8 mouse cellular contexts compared by ENCODE assay signal in genomic region chr11:69366855-69367615, GRCm38 (mm10). TPM values are rescaled to one million over a fixed set of nuclear protein-coding genes. Genes with fewer than 3 reads are reported as not detected.
DNase-seq lines count a peak whose midpoint lies in the region; ATAC-seq and TF ChIP-seq lines count a peak whose summit lies in the region.

No protein-coding gene starts in this region.

- H3K4me1 ChIP-seq in erythroblast, embryonic 14.5 days (ENCODE audit: control insufficient read depth), result peaks cover 52% of the 10 kb centered on the region
- H3K4me1 ChIP-seq in bone marrow, adult 2 months (ENCODE audit: control insufficient read depth, insufficient read depth, low read length), result peaks cover 2% of the 10 kb centered on the region; the same call in 1 of the 2 replicates
- H3K4me1 ChIP-seq in heart, embryonic 11.5 days (ENCODE audit: control insufficient read depth, insufficient read depth, low read length), result peaks cover 44% of the 10 kb centered on the region
- H3K4me1 ChIP-seq in kidney, postnatal 0 days (replicated peaks; ENCODE audit: insufficient read depth, low read length), result peaks cover 38% of the 10 kb centered on the region
- peaks cover 60% of the 10 kb centered on the region for H3K4me1 ChIP-seq in midbrain, embryonic 12.5 days

- H3K36me3 ChIP-seq in erythroblast, embryonic 14.5 days (ENCODE audit: control insufficient read depth), result no peaks in the 10 kb centered on the region
- peaks cover 10% of the 10 kb centered on the region; the same call in 1 of the 2 replicates for H3K36me3 ChIP-seq in heart, embryonic 11.5 days (ENCODE audit: control insufficient read depth, insufficient read depth, low read length)
- peaks cover 8% of the 10 kb centered on the region; the same call in 1 of the 2 replicates for H3K36me3 ChIP-seq in kidney, postnatal 0 days (ENCODE audit: insufficient read depth, low read length)
- peaks cover 26% of the 10 kb centered on the region for H3K36me3 ChIP-seq in midbrain, embryonic 12.5 days

- peak; percentile 55 for DNase-seq in 3T3-L1 (ENCODE audit: low read depth, low spot score)
- DNase-seq in kidney, postnatal 0 days (ENCODE audit: low spot score), result peak; percentile 57
- peak; percentile 54 for DNase-seq in thymus, postnatal 25 days

- H3K4me2 ChIP-seq in heart, embryonic 11.5 days, result peak overlapping the region; percentile 91
- peak overlapping the region; percentile 89 for H3K4me2 ChIP-seq in kidney, postnatal 0 days (ENCODE audit: low read length)
- H3K4me2 ChIP-seq in midbrain, embryonic 12.5 days (replicated peaks), result peak overlapping the region; percentile 87

- TF ChIP-seq CTCF in bone marrow, adult 2 months (IDR thresholded peaks at IDR 0.05; ENCODE audit: control insufficient read depth, insufficient read depth, low read length), result no peak
- TF ChIP-seq CTCF in kidney, postnatal 0 days (IDR thresholded peaks at IDR 0.05; ENCODE audit: low read depth), result peak; percentile 22; the same call in 1 of the 2 replicates

- peak overlapping the region; percentile 9 for H3K27ac ChIP-seq in bone marrow, adult 2 months (ENCODE audit: control insufficient read depth, insufficient read depth, low read depth, low read length, poor library complexity)
- H3K27ac ChIP-seq in heart, embryonic 11.5 days (ENCODE audit: low read depth, low read length), result peak overlapping the region; percentile 98
- H3K27ac ChIP-seq in kidney, postnatal 0 days, result peak overlapping the region; percentile 100
- peak overlapping the region; percentile 100 for H3K27ac ChIP-seq in midbrain, embryonic 12.5 days (replicated peaks)

- ATAC-seq in erythroblast, adult 5-6 weeks (replicated peaks; ENCODE audit: low FRiP score, poor library complexity, severe bottlenecking), result no peak
- ATAC-seq in heart, embryonic 11.5 days (replicated peaks; ENCODE audit: insufficient number of reproducible peaks, low FRiP score, low TSS enrichment), result no peak
- no peak for ATAC-seq in kidney, postnatal 0 days (replicated peaks; ENCODE audit: low FRiP score, low read depth)
- no peak for ATAC-seq in midbrain, embryonic 12.5 days (ENCODE audit: low FRiP score, low read depth)

- peak overlapping the region; percentile 36 for H3K4me3 ChIP-seq in erythroblast, embryonic 14.5 days (replicated peaks)
- no peak overlapping the region for H3K4me3 ChIP-seq in bone marrow, adult 2 months (replicated peaks; ENCODE audit: control insufficient read depth, low read depth, low read length)
- H3K4me3 ChIP-seq in heart, embryonic 11.5 days (ENCODE audit: low read depth, low read length), result peak overlapping the region; percentile 94
- H3K4me3 ChIP-seq in kidney, postnatal 0 days (replicated peaks; ENCODE audit: low read depth, low read length), result peak overlapping the region; percentile 99
- H3K4me3 ChIP-seq in midbrain, embryonic 12.5 days, result peak overlapping the region; percentile 98

- peaks cover 7% of the 10 kb centered on the region; the same call in 1 of the 2 replicates for H3K9me3 ChIP-seq in erythroblast, embryonic 14.5 days (ENCODE audit: control insufficient read depth, low read length)
- H3K9me3 ChIP-seq in heart, embryonic 11.5 days (replicated peaks; ENCODE audit: control insufficient read depth, low read length), result no peaks in the 10 kb centered on the region
- no peaks in the 10 kb centered on the region for H3K9me3 ChIP-seq in kidney, postnatal 0 days (replicated peaks; ENCODE audit: low read length)
- H3K9me3 ChIP-seq in midbrain, embryonic 12.5 days, result no peaks in the 10 kb centered on the region

- H3K9ac ChIP-seq in heart, embryonic 11.5 days (ENCODE audit: low read depth, low read length), result peak overlapping the region; percentile 98
- H3K9ac ChIP-seq in kidney, postnatal 0 days (ENCODE audit: low read depth, low read length), result peak overlapping the region; percentile 100
- peak overlapping the region; percentile 99 for H3K9ac ChIP-seq in midbrain, embryonic 12.5 days (replicated peaks)

- no peak for TF ChIP-seq POLR2A in bone marrow, adult 2 months (IDR thresholded peaks at IDR 0.05; ENCODE audit: borderline replicate concordance, control insufficient read depth, low read depth, low read length)

- WGBS in bone marrow, adult 2 months, result under 1% methylated on average over 22 of the region's 22 CpGs
- WGBS in heart, embryonic 11.5 days (ENCODE audit: insufficient replicate concordance), result under 1% methylated on average over 22 of the region's 22 CpGs
- WGBS in kidney, postnatal 0 days, result 1% methylated on average over 22 of the region's 22 CpGs
- under 1% methylated on average over 22 of the region's 22 CpGs for WGBS in midbrain, embryonic 12.5 days

- H3K27me3 ChIP-seq in erythroblast, embryonic 14.5 days (ENCODE audit: control insufficient read depth), result peaks cover 80% of the 10 kb centered on the region
- no peaks in the 10 kb centered on the region for H3K27me3 ChIP-seq in heart, embryonic 11.5 days (ENCODE audit: control insufficient read depth, insufficient read depth, low read length)
- H3K27me3 ChIP-seq in kidney, postnatal 0 days (ENCODE audit: insufficient read depth, low read length), result no peaks in the 10 kb centered on the region
- no peaks in the 10 kb centered on the region for H3K27me3 ChIP-seq in midbrain, embryonic 12.5 days

RNA-seq across cellular contexts. Expression of gene Chd3, which starts 2.2 kb away (rescaled TPM):
- polyA plus RNA-seq in erythroblast, embryonic 14.5 days (2012), result 1.1 and 1.8 TPM in 2 replicates
- 7.9 and 9.8 TPM in 2 replicates for total RNA-seq in erythroblast, adult 5-6 weeks (2015; ENCODE audit: low replicate concordance)
- 16.8 and 18.5 TPM in 2 replicates for total RNA-seq in erythroblast, adult 5-6 weeks (2017; ENCODE audit: low replicate concordance)
- polyA plus RNA-seq in bone marrow, adult 2 months (2011; ENCODE audit: insufficient read depth, insufficient read length, low replicate concordance, missing spikeins), result 49.6 and 54.5 TPM in 2 replicates
- 15.5 and 21.8 TPM in 2 replicates for polyA plus RNA-seq in heart, embryonic 11.5 days (2014; fragmentation: Nextera tagmentation; extraction: Ambion mirVana)
- 38.0 and 42.3 TPM in 2 replicates for polyA plus RNA-seq in kidney, postnatal 0 days (2015; fragmentation: Nextera tagmentation; extraction: Ambion mirVana)
- polyA plus RNA-seq in midbrain, embryonic 12.5 days (2016; fragmentation: Nextera tagmentation; extraction: Ambion mirVana), result 78.7 and 88.5 TPM in 2 replicates

RNA-seq across cellular contexts. Expression of gene Rnf227, which starts 26.8 kb away (rescaled TPM):
- polyA plus RNA-seq in erythroblast, embryonic 14.5 days (2012), result 0.06 TPM in 1 of 2 replicates, not detected in the other
- total RNA-seq in erythroblast, adult 5-6 weeks (2015; ENCODE audit: low replicate concordance), result 1.7 and 15.2 TPM in 2 replicates
- total RNA-seq in erythroblast, adult 5-6 weeks (2017; ENCODE audit: low replicate concordance), result 0.70 and 3.2 TPM in 2 replicates
- 1.7 TPM in 1 of 2 replicates, not detected in the other for polyA plus RNA-seq in bone marrow, adult 2 months (2011; ENCODE audit: insufficient read depth, insufficient read length, low replicate concordance, missing spikeins)
- 7.8 and 8.6 TPM in 2 replicates for polyA plus RNA-seq in heart, embryonic 11.5 days (2014; fragmentation: Nextera tagmentation; extraction: Ambion mirVana)
- polyA plus RNA-seq in kidney, postnatal 0 days (2015; fragmentation: Nextera tagmentation; extraction: Ambion mirVana), result 15.6 and 18.3 TPM in 2 replicates
- 48.4 and 50.5 TPM in 2 replicates for polyA plus RNA-seq in midbrain, embryonic 12.5 days (2016; fragmentation: Nextera tagmentation; extraction: Ambion mirVana)

RNA-seq across cellular contexts. Expression of gene Naa38, which starts 28.3 kb away (rescaled TPM):
- 17.5 and 24.2 TPM in 2 replicates for polyA plus RNA-seq in erythroblast, embryonic 14.5 days (2012)
- total RNA-seq in erythroblast, adult 5-6 weeks (2015; ENCODE audit: low replicate concordance), result 25.6 and 30.3 TPM in 2 replicates
- 18.5 and 25.2 TPM in 2 replicates for total RNA-seq in erythroblast, adult 5-6 weeks (2017; ENCODE audit: low replicate concordance)
- 23.1 and 43.9 TPM in 2 replicates for polyA plus RNA-seq in bone marrow, adult 2 months (2011; ENCODE audit: insufficient read depth, insufficient read length, low replicate concordance, missing spikeins)
- polyA plus RNA-seq in heart, embryonic 11.5 days (2014; fragmentation: Nextera tagmentation; extraction: Ambion mirVana), result 166 and 170 TPM in 2 replicates
- 183 and 198 TPM in 2 replicates for polyA plus RNA-seq in kidney, postnatal 0 days (2015; fragmentation: Nextera tagmentation; extraction: Ambion mirVana)
- polyA plus RNA-seq in midbrain, embryonic 12.5 days (2016; fragmentation: Nextera tagmentation; extraction: Ambion mirVana), result 98.9 and 105 TPM in 2 replicates

RNA-seq across cellular contexts. Expression of gene Cyb5d1, which starts 28.4 kb away (rescaled TPM):
- 0.12 and 0.40 TPM in 2 replicates for polyA plus RNA-seq in erythroblast, embryonic 14.5 days (2012)
- total RNA-seq in erythroblast, adult 5-6 weeks (2015; ENCODE audit: low replicate concordance), result 12.5 and 16.1 TPM in 2 replicates
- total RNA-seq in erythroblast, adult 5-6 weeks (2017; ENCODE audit: low replicate concordance), result 23.5 and 31.4 TPM in 2 replicates
- 5.1 and 9.1 TPM in 2 replicates for polyA plus RNA-seq in bone marrow, adult 2 months (2011; ENCODE audit: insufficient read depth, insufficient read length, low replicate concordance, missing spikeins)
- polyA plus RNA-seq in heart, embryonic 11.5 days (2014; fragmentation: Nextera tagmentation; extraction: Ambion mirVana), result 19.6 and 25.0 TPM in 2 replicates
- polyA plus RNA-seq in kidney, postnatal 0 days (2015; fragmentation: Nextera tagmentation; extraction: Ambion mirVana), result 16.6 and 19.8 TPM in 2 replicates
- polyA plus RNA-seq in midbrain, embryonic 12.5 days (2016; fragmentation: Nextera tagmentation; extraction: Ambion mirVana), result 52.9 and 53.8 TPM in 2 replicates

RNA-seq across cellular contexts. Expression of gene Tmem88, which starts 31.0 kb away (rescaled TPM):
- 0.08 TPM in 1 of 2 replicates, not detected in the other for polyA plus RNA-seq in erythroblast, embryonic 14.5 days (2012)
- total RNA-seq in erythroblast, adult 5-6 weeks (2015; ENCODE audit: low replicate concordance), result not detected in 2 replicates
- total RNA-seq in erythroblast, adult 5-6 weeks (2017; ENCODE audit: low replicate concordance), result not detected in 2 replicates
- 1.6 TPM in 1 of 2 replicates, not detected in the other for polyA plus RNA-seq in bone marrow, adult 2 months (2011; ENCODE audit: insufficient read depth, insufficient read length, low replicate concordance, missing spikeins)
- 30.5 and 31.7 TPM in 2 replicates for polyA plus RNA-seq in heart, embryonic 11.5 days (2014; fragmentation: Nextera tagmentation; extraction: Ambion mirVana)
- polyA plus RNA-seq in kidney, postnatal 0 days (2015; fragmentation: Nextera tagmentation; extraction: Ambion mirVana), result 55.5 and 61.3 TPM in 2 replicates
- polyA plus RNA-seq in midbrain, embryonic 12.5 days (2016; fragmentation: Nextera tagmentation; extraction: Ambion mirVana), result 11.4 and 12.1 TPM in 2 replicates

Comparison
In these comparisons a context has a peak if more than half of its experiments do, and no peak if none do; other contexts are left out.
1. H3K27ac ChIP-seq: peak in every context shown above with its lines; median percentile 100 in kidney, postnatal 0 days; 100 in midbrain, embryonic 12.5 days; 98 in heart, embryonic 11.5 days; 9 in bone marrow, adult 2 months.